In the genomic region with DNA sequence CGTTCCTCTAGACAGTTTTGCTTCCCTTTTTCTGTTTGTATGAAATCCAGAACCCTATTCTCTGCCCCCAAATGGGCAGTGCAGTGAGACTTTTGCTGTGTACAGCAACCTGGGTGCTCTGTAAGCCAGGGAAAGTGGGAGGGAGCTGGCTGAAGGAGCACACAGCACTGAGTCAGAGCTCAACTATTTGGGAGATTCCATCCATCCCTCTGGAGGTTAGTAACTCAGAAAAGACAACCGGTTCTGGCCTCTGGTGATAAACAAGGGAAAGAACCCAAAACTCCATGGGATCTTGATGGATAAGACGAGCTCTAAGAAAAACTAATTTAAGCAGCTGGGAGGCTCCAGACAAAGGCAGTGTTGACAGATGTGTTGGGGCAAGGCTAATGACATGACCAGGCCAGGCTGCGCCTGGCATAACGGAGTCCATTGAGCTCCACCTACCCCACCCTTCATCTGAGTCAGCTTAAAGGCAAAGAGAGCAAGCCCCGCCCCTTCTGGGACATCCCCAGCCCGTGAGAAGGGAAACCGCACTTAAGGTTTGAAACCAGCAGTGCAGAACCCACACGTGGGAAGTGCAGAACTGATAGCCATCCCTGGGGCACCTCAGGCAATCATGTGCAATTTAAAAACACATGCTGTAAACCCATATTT, we compare ENCODE assay signal across 8 mouse cellular contexts. TPM values are rescaled to one million over a fixed set of nuclear protein-coding genes. Genes with fewer than 3 reads are reported as not detected.
A peak's percentile ranks its signal among the peaks of the same experiment; 100 is the strongest.
DNase-seq lines count a peak whose midpoint lies in the region; ATAC-seq and TF ChIP-seq lines count a peak whose summit lies in the region.

No protein-coding gene starts in this region.

- no peak for TF ChIP-seq CTCF in gastrocnemius, adult 2 months (IDR thresholded peaks at IDR 0.05)

- peak; percentile 76 for ATAC-seq in intestine, embryonic 16.5 days
- ATAC-seq in megakaryocyte, adult 5-6 weeks (ENCODE audit: poor library complexity, severe bottlenecking), result peak; percentile 92

- peak overlapping the region; percentile 73 for H3K27ac ChIP-seq in gastrocnemius, adult 2 months
- H3K27ac ChIP-seq in intestine, embryonic 16.5 days (ENCODE audit: low read length), result no peak overlapping the region

- peak overlapping the region; percentile 32 for H3K4me3 ChIP-seq in gastrocnemius, adult 2 months
- H3K4me3 ChIP-seq in intestine, embryonic 16.5 days (ENCODE audit: low read length), result no peak overlapping the region

- no peaks in the 10 kb centered on the region for H3K27me3 ChIP-seq in intestine, embryonic 16.5 days (replicated peaks; ENCODE audit: control insufficient read depth, insufficient read depth, low read length)

- intact Hi-C loops in gastrocnemius, adult 2 months (cut with DNase I), result no loop called here

- no peaks in the 10 kb centered on the region for H3K9me3 ChIP-seq in intestine, embryonic 16.5 days (ENCODE audit: control insufficient read depth, low read length)

- H3K36me3 ChIP-seq in intestine, embryonic 16.5 days (ENCODE audit: control insufficient read depth, insufficient read depth, low read length), result no peaks in the 10 kb centered on the region

- DNase-seq in 3134 (ENCODE audit: extremely low read depth, insufficient read length, low spot score) (peak; percentile 84), NIH3T3 (ENCODE audit: low read depth) (peak; percentile 95)
- peak; percentile 67 for DNase-seq in gastrocnemius, adult 2 months
- peak; percentile 35 to 38 for DNase-seq in thymus, adult 18-20 months
- DNase-seq in cerebellum, postnatal 25 days, result no peak
- DNase-seq in frontal cortex, postnatal 14 days (ENCODE audit: low spot score in 2 of 2), result no peak

- no peak overlapping the region for H3K9ac ChIP-seq in intestine, embryonic 16.5 days (ENCODE audit: low read depth, low read length)

- no peak overlapping the region for H3K4me2 ChIP-seq in intestine, embryonic 16.5 days (ENCODE audit: low read depth, low read length)

- peaks cover 6% of the 10 kb centered on the region; the same call in 1 of the 2 replicates for H3K4me1 ChIP-seq in intestine, embryonic 16.5 days (ENCODE audit: control insufficient read depth, insufficient read depth, low read length)

- WGBS in intestine, embryonic 16.5 days, result 28% methylated on average over 9 of the region's 9 CpGs

RNA-seq across cellular contexts. Expression of a gene that starts 13.1 kb away (rescaled TPM):
- total RNA-seq in gastrocnemius, adult 2 months (2021), result 1 to 10 TPM in 1 of 2 experiments, under 1 TPM in 1; 0.82 to 1.6 TPM
- 11.5 and 12.6 TPM in 2 replicates for polyA plus RNA-seq in intestine, embryonic 16.5 days (2015; fragmentation: Nextera tagmentation; extraction: Ambion mirVana)
- total RNA-seq in megakaryocyte, adult 5-6 weeks (2015), result not detected in 2 replicates
- total RNA-seq in megakaryocyte, adult 5-6 weeks (2017), result not detected in 2 replicates

Comparison
In these comparisons a context has a peak if more than half of its experiments do, and no peak if none do; other contexts are left out.
1. DNase-seq: peak in 3134 (single experiment), NIH3T3 (single experiment), gastrocnemius, adult 2 months (single experiment) and thymus, adult 18-20 months (2 of 2); none in cerebellum, postnatal 25 days (0 of 2) and frontal cortex, postnatal 14 days (0 of 2).